Mouse (Mus musculus): ENCODE measurements around the gene Nudt2. TPM values are rescaled to one million over a fixed set of nuclear protein-coding genes. Genes with fewer than 3 reads are reported as not detected.

Gene Nudt2
- polyA plus RNA-seq, 2 experiments, result 32.6 to 52.8 TPM

DNA sequence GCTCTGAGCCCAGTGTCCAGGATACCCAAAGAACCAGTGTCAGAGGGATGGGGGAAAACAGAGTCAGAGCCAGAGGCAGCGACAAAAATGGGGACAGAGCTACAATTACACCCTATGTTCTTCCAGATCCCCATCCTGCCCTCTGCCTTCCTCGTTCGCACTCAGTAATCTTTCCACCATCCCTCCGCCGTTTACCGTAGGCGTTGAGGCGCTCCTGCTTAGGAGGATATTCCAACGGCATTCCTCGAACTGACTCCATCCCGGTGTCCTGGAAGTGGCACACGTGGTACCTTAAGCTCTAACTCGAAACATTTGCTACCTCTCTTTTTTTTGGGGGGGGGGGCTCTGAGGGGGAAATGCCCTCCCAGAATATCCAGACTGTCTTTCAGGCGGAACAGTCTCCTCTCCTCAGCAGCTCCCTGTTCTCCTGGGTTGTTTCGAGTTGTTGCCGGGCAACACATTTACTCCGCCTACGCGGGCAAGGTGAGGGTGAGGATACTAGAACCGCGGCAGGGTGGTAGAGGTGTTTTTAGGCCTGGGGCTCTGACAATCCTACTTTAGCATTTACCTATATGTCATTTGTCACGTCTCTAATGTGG lies 42.5 kb downstream of the Nudt2 start:
- Histone ChIP-seq H3K4me1 (ENCODE audit: control insufficient read depth, insufficient read depth, low read length) (peaks cover 9% of the 10 kb centered on the region), H3K27me3 (ENCODE audit: control insufficient read depth, insufficient read depth, low read length) (0 out of 2 replicates have a peak, but pooled peaks cover under 1% of the 10 kb centered on the region), H3K9me3 (ENCODE audit: control insufficient read depth, low read length) (no peaks in the 10 kb centered on the region), H3K4me2 (replicated peaks; ENCODE audit: low read depth, low read length, severe bottlenecking) (peak overlapping the region; percentile 81), H3K4me3 (replicated peaks; ENCODE audit: low read length) (peak overlapping the region; percentile 48), H3K9ac (ENCODE audit: low read depth, low read length, severe bottlenecking) (peak overlapping the region; percentile 62), H3K27ac (replicated peaks; ENCODE audit: low read depth, low read length) (no peak overlapping the region), H3K36me3 (ENCODE audit: control insufficient read depth, insufficient read depth, low read length) (no peaks in the 10 kb centered on the region)
- no peak for TF ChIP-seq POLR2A (IDR thresholded peaks at IDR 0.05; ENCODE audit: borderline replicate concordance, extremely low read depth, insufficient read depth, insufficient read length)
- 4% methylated on average over 22 of the region's 22 CpGs for WGBS
- ATAC-seq (ENCODE audit: low FRiP score, low read depth), result peak; percentile 11; the same call in 1 of the 2 replicates
- DNase-seq (ENCODE audit: low spot score), result no peak

DNA sequence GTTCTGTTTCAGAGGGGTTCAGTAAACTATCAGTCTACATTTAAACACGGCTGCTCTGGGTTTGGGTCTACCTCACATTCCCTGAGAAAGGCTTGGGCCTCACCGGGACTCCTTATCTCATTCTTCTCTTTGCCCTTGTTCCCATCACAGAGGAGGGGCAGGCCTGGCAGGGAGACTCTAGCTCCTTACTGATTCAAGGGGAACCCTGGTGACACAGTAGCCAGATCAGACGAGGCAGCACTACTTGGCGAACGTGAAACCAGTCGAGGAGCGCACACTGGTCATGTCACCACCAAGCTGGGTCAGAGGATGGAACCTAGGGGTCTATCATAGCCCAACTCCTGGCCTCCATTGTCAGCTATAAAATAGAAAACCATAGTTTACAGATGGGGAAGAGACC lies 43.0 kb downstream of the Nudt2 start:
- Histone ChIP-seq H3K27me3 (ENCODE audit: control insufficient read depth, insufficient read depth, low read length) (no peaks in the 10 kb centered on the region), H3K36me3 (ENCODE audit: control insufficient read depth, insufficient read depth, low read length) (no peaks in the 10 kb centered on the region), H3K9ac (ENCODE audit: low read depth, low read length, severe bottlenecking) (no peak overlapping the region), H3K27ac (replicated peaks; ENCODE audit: low read depth, low read length) (no peak overlapping the region), H3K4me3 (replicated peaks; ENCODE audit: low read length) (no peak overlapping the region), H3K4me2 (replicated peaks; ENCODE audit: low read depth, low read length, severe bottlenecking) (no peak overlapping the region), H3K9me3 (ENCODE audit: control insufficient read depth, low read length) (no peaks in the 10 kb centered on the region), H3K4me1 (ENCODE audit: control insufficient read depth, insufficient read depth, low read length) (peaks cover 5% of the 10 kb centered on the region)
- no peak for DNase-seq (ENCODE audit: low spot score)
- WGBS, result 52% methylated on average over 7 of the region's 7 CpGs
- no peak for ATAC-seq (ENCODE audit: low FRiP score, low read depth)
- no peak for TF ChIP-seq POLR2A (IDR thresholded peaks at IDR 0.05; ENCODE audit: borderline replicate concordance, extremely low read depth, insufficient read depth, insufficient read length)

DNA sequence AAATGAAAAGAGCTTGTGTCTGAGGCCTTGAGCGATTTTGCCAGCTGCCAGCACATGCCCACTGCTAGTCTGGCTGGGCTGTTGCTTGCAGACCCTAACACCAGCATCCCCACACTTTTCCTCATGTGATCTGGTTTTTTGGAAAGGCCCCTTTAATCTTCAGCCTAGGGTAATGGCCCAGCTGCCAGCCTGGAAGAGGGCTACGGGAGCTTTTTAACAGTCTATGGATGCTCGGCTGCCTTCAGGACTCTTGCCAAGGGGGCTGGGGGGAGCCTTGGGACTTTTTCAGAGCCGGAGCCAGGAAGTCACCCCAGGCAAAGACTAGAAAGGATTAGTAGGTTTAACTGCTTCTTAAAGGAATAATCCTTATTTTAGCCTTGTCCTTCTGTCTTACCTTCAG lies 48.4 kb downstream of the Nudt2 start:
- no peaks in the 10 kb centered on the region for H3K36me3 ChIP-seq (ENCODE audit: control insufficient read depth, insufficient read depth, low read length)
- H3K27me3 ChIP-seq (ENCODE audit: control insufficient read depth, insufficient read depth, low read length), result no peaks in the 10 kb centered on the region
- ATAC-seq (ENCODE audit: low FRiP score, low read depth), result no peak
- no peak overlapping the region for H3K9ac ChIP-seq (ENCODE audit: low read depth, low read length, severe bottlenecking)
- no peak for TF ChIP-seq POLR2A (IDR thresholded peaks at IDR 0.05; ENCODE audit: borderline replicate concordance, extremely low read depth, insufficient read depth, insufficient read length)
- no peak overlapping the region for H3K27ac ChIP-seq (replicated peaks; ENCODE audit: low read depth, low read length)
- 17% methylated on average over 4 of the region's 4 CpGs for WGBS
- peaks cover 4% of the 10 kb centered on the region; the same call in 1 of the 2 replicates for H3K4me1 ChIP-seq (ENCODE audit: control insufficient read depth, insufficient read depth, low read length)
- H3K4me2 ChIP-seq (replicated peaks; ENCODE audit: low read depth, low read length, severe bottlenecking), result no peak overlapping the region; the same call in 1 of the 2 replicates
- no peak overlapping the region for H3K4me3 ChIP-seq (replicated peaks; ENCODE audit: low read length)
- DNase-seq (ENCODE audit: low spot score), result no peak
- no peaks in the 10 kb centered on the region for H3K9me3 ChIP-seq (ENCODE audit: control insufficient read depth, low read length)

DNA sequence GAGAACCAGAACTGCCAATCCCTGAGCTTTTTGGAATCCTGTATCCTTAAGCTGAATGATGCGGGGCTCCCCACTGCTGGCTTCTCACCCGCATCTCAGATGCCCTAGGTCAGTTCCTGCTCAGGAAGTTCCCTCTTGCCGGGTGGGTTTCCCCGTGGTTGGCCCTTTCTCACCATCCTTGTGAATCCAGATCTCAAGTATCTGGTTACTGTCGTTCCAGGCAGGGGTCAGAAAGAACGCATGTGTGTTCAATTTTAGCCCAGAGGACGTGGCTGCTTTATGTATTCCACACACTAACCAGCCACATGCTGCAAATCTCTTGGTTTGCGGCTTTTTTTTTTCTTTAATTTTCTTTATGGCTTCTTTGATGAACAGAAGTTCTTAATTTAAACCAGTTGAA lies 48.8 kb downstream of the Nudt2 start:
- ATAC-seq (ENCODE audit: low FRiP score, low read depth) (no peak), DNase-seq (ENCODE audit: low spot score) (no peak)
- H3K27me3 ChIP-seq (ENCODE audit: control insufficient read depth, insufficient read depth, low read length), result no peaks in the 10 kb centered on the region
- no peaks in the 10 kb centered on the region for H3K9me3 ChIP-seq (ENCODE audit: control insufficient read depth, low read length)
- peaks cover 4% of the 10 kb centered on the region; the same call in 1 of the 2 replicates for H3K4me1 ChIP-seq (ENCODE audit: control insufficient read depth, insufficient read depth, low read length)
- no peak overlapping the region; the same call in 1 of the 2 replicates for H3K4me2 ChIP-seq (replicated peaks; ENCODE audit: low read depth, low read length, severe bottlenecking)
- H3K27ac ChIP-seq (replicated peaks; ENCODE audit: low read depth, low read length), result no peak overlapping the region
- H3K9ac ChIP-seq (ENCODE audit: low read depth, low read length, severe bottlenecking), result no peak overlapping the region
- no peaks in the 10 kb centered on the region for H3K36me3 ChIP-seq (ENCODE audit: control insufficient read depth, insufficient read depth, low read length)
- 9% methylated on average over 8 of the region's 8 CpGs for WGBS
- no peak overlapping the region for H3K4me3 ChIP-seq (replicated peaks; ENCODE audit: low read length)
- TF ChIP-seq POLR2A (IDR thresholded peaks at IDR 0.05; ENCODE audit: borderline replicate concordance, extremely low read depth, insufficient read depth, insufficient read length), result no peak

DNA sequence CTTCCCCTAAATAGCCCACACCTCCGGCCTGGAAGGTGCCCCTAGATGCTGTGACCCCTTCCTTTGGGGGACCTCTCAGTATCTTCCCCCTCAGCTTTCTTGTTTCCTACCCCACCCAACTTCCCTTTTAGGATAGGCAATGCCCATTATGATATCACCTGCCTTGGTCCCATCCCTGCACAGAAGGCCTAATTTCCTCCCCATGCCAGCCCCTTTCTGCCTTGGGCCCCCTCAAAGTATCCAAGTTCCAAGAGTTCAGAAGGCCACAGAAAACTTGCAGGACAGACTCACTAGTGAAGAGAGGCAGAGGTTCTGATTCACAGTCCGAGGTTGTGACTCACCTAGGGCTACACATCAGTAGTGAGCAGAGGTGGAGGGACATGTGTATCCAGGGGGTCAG lies 52.3 kb downstream of the Nudt2 start, which contains the start of gene 1110017D15Rik:
Gene 1110017D15Rik (minus strand): TSS at position 101 of the 400 bp plus-strand sequence.
- 81% methylated on average over 2 of the region's 2 CpGs for WGBS
- Histone ChIP-seq H3K4me2 (replicated peaks; ENCODE audit: low read depth, low read length, severe bottlenecking) (no peak within 1 kb of the TSS), H3K27me3 (ENCODE audit: control insufficient read depth, insufficient read depth, low read length) (no peaks in the 10 kb centered on the region), H3K27ac (replicated peaks; ENCODE audit: low read depth, low read length) (no peak within 1 kb of the TSS), H3K36me3 (ENCODE audit: control insufficient read depth, insufficient read depth, low read length) (no peaks in the 10 kb centered on the region), H3K4me1 (ENCODE audit: control insufficient read depth, insufficient read depth, low read length) (peaks cover 4% of the 10 kb centered on the region; the same call in 1 of the 2 replicates), H3K9me3 (ENCODE audit: control insufficient read depth, low read length) (no peaks in the 10 kb centered on the region), H3K9ac (ENCODE audit: low read depth, low read length, severe bottlenecking) (no peak within 1 kb of the TSS), H3K4me3 (replicated peaks; ENCODE audit: low read length) (no peak within 1 kb of the TSS)
- ATAC-seq (ENCODE audit: low FRiP score, low read depth) (no peak), DNase-seq (ENCODE audit: low spot score) (no peak)
- no peak for TF ChIP-seq POLR2A (IDR thresholded peaks at IDR 0.05; ENCODE audit: borderline replicate concordance, extremely low read depth, insufficient read depth, insufficient read length)

All from limb, embryonic 14.5 days (tissue).